ENCODE assay signal across 7 mouse cellular contexts in the genomic region with DNA sequence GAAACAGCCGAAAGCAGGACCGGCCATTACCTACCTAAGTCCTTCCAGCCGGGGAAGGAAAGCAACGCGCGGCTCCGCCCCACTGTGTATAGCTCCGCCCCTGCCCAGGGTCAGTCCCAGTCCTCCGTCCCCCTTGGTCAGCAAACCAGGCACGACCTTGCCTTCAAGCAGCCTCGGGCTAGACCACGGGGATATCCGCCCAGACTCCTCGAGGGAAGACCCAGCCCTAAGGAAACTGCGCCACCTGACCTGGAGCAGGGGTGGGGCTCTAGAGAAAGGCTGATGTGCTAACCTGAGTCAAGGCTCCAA. TPM values are rescaled to one million over a fixed set of nuclear protein-coding genes. Genes with fewer than 3 reads are reported as not detected.
DNase-seq lines count a peak whose midpoint lies in the region; TF ChIP-seq lines count a peak whose summit lies in the region.

No protein-coding gene starts in this region.

- no peaks in the 10 kb centered on the region for H3K9me3 ChIP-seq in ES-E14 (ENCODE audit: control insufficient read depth, insufficient read depth, low read depth, low read length)
- no peaks in the 10 kb centered on the region for H3K9me3 ChIP-seq in megakaryocyte, embryonic 14.5 days

- H3K9ac ChIP-seq in ES-E14 (ENCODE audit: insufficient read depth, low read depth, low read length, poor library complexity, severe bottlenecking): peak overlapping the region; percentile 65

- no peak for TF ChIP-seq CTCF in embryonic fibroblast, embryonic 13.5 days (IDR thresholded peaks at IDR 0.05; ENCODE audit: borderline replicate concordance, insufficient read depth, low read length)

- H3K36me3 ChIP-seq in ES-E14 (ENCODE audit: control insufficient read depth, insufficient read depth, low read length, poor library complexity, severe bottlenecking): peaks cover 9% of the 10 kb centered on the region; the same call in 1 of the 2 replicates
- H3K36me3 ChIP-seq in megakaryocyte, embryonic 14.5 days (replicated peaks; ENCODE audit: low read length): peaks cover 14% of the 10 kb centered on the region

- DNase-seq in ES-E14 (ENCODE audit: low read depth, low spot score): no peak
- peak; percentile 68 for DNase-seq in adrenal gland, postnatal 25 days
- DNase-seq in heart, postnatal 25 days (ENCODE audit: low spot score): peak; percentile 34
- peak; percentile 82 to 89 for DNase-seq in kidney, postnatal 4 days
- peak; percentile 41 for DNase-seq in testis, postnatal 14 days (ENCODE audit: low spot score)

- intact Hi-C loops in heart, postnatal 25 days (cut with DNase I): no loop called here

- peaks cover 96% of the 10 kb centered on the region for H3K27me3 ChIP-seq in megakaryocyte, embryonic 14.5 days (replicated peaks)

- peaks cover 5 to 70% of the 10 kb centered on the region in 2 experiments for H3K4me1 ChIP-seq in ES-E14 (ENCODE audit: control insufficient read depth in 2 of 2, insufficient read depth in 2 of 2, low read length in 2 of 2, poor library complexity in 1 of 2)
- H3K4me1 ChIP-seq in embryonic fibroblast, embryonic 13.5 days (ENCODE audit: control insufficient read depth, insufficient read depth, low read length): peaks cover 18% of the 10 kb centered on the region
- peaks cover 87% of the 10 kb centered on the region for H3K4me1 ChIP-seq in megakaryocyte, embryonic 14.5 days

- no peak for TF ChIP-seq POLR2A in embryonic fibroblast, embryonic 13.5 days (IDR thresholded peaks at IDR 0.05; ENCODE audit: low read depth, low read length)

- H3K27ac ChIP-seq in ES-E14 (ENCODE audit: insufficient read depth, low read depth, low read length, poor library complexity, severe bottlenecking): no peak overlapping the region
- H3K27ac ChIP-seq in embryonic fibroblast, embryonic 13.5 days (ENCODE audit: insufficient read depth, low read length): no peak overlapping the region

- in situ Hi-C loops in ES-E14 (cut with MboI; ENCODE audit: low sequenced_read_pairs in 2 of 2, unreplicated experiment in 2 of 2): no loop called here

- peak overlapping the region; percentile 67 to 70 for H3K4me3 ChIP-seq in ES-E14 (ENCODE audit: insufficient read depth in 1 of 2, low read depth in 1 of 2, low read length in 2 of 2, poor library complexity in 1 of 2, severe bottlenecking in 1 of 2)
- peak overlapping the region; percentile 41 for H3K4me3 ChIP-seq in embryonic fibroblast, embryonic 13.5 days (ENCODE audit: insufficient read depth, low read length)
- peak overlapping the region; percentile 89 for H3K4me3 ChIP-seq in megakaryocyte, embryonic 14.5 days (replicated peaks)

TF ChIP-seq in ES-E14, 5 proteins besides CTCF, POLR2A, EP300 and RAD21:
- TF ChIP-seq MAFK (IDR thresholded peaks at IDR 0.05; ENCODE audit: insufficient read depth, low read depth, low read length) (no peak), HCFC1 (IDR thresholded peaks at IDR 0.05; ENCODE audit: borderline replicate concordance, insufficient read depth, low read length) (no peak)

RNA-seq across cellular contexts. Expression of gene Plxnb2, which starts 6.7 kb away (rescaled TPM):
- 116 and 178 TPM in 2 replicates for total RNA-seq in ES-E14 (2012; rRNA removed)
- 121 and 144 TPM in 2 replicates for total RNA-seq in adrenal gland, postnatal 25 days (2021)
- polyA plus RNA-seq in embryonic fibroblast, embryonic 13.5 days (2011; ENCODE audit: insufficient read length, low read depth, missing spikeins): 194 and 237 TPM in 2 replicates
- total RNA-seq in heart, postnatal 25 days (2021): 10 to 100 TPM; 81.5 to 86.1 TPM
- polyA plus RNA-seq in megakaryocyte, embryonic 14.5 days (2012; ENCODE audit: insufficient read depth, low replicate concordance): 71.6 and 100 TPM in 2 replicates

RNA-seq across cellular contexts. Expression of gene Dennd6b, which starts 22.4 kb away (rescaled TPM):
- 14.4 and 24.7 TPM in 2 replicates for total RNA-seq in ES-E14 (2012; rRNA removed)
- total RNA-seq in adrenal gland, postnatal 25 days (2021): 5.7 and 9.1 TPM in 2 replicates
- polyA plus RNA-seq in embryonic fibroblast, embryonic 13.5 days (2011; ENCODE audit: insufficient read length, low read depth, missing spikeins): 3.1 and 4.2 TPM in 2 replicates
- 1 to 10 TPM; 8.4 to 8.7 TPM for total RNA-seq in heart, postnatal 25 days (2021)
- polyA plus RNA-seq in megakaryocyte, embryonic 14.5 days (2012; ENCODE audit: insufficient read depth, low replicate concordance): 3.6 and 10.0 TPM in 2 replicates

RNA-seq across cellular contexts. Expression of gene Mapk11, which starts 24.4 kb away (rescaled TPM):
- total RNA-seq in ES-E14 (2012; rRNA removed): 6.6 and 12.7 TPM in 2 replicates
- 4.1 and 6.1 TPM in 2 replicates for total RNA-seq in adrenal gland, postnatal 25 days (2021)
- polyA plus RNA-seq in embryonic fibroblast, embryonic 13.5 days (2011; ENCODE audit: insufficient read length, low read depth, missing spikeins): 7.3 and 10.8 TPM in 2 replicates
- 1 to 10 TPM; 1.4 to 2.1 TPM for total RNA-seq in heart, postnatal 25 days (2021)
- 0.29 TPM in 1 of 2 replicates, not detected in the other for polyA plus RNA-seq in megakaryocyte, embryonic 14.5 days (2012; ENCODE audit: insufficient read depth, low replicate concordance)

RNA-seq across cellular contexts. Expression of gene Mapk12, which starts 33.4 kb away (rescaled TPM):
- 8.1 and 10.6 TPM in 2 replicates for total RNA-seq in ES-E14 (2012; rRNA removed)
- 8.1 and 11.3 TPM in 2 replicates for total RNA-seq in adrenal gland, postnatal 25 days (2021)
- 10.1 and 16.4 TPM in 2 replicates for polyA plus RNA-seq in embryonic fibroblast, embryonic 13.5 days (2011; ENCODE audit: insufficient read length, low read depth, missing spikeins)
- total RNA-seq in heart, postnatal 25 days (2021): 10 to 100 TPM; 20.1 to 22.3 TPM
- polyA plus RNA-seq in megakaryocyte, embryonic 14.5 days (2012; ENCODE audit: insufficient read depth, low replicate concordance): not detected in 2 replicates

RNA-seq across cellular contexts. Expression of gene Ppp6r2, which starts 37.5 kb away (rescaled TPM):
- total RNA-seq in ES-E14 (2012; rRNA removed): 8.6 and 9.2 TPM in 2 replicates
- total RNA-seq in adrenal gland, postnatal 25 days (2021): 43.3 and 45.8 TPM in 2 replicates
- polyA plus RNA-seq in embryonic fibroblast, embryonic 13.5 days (2011; ENCODE audit: insufficient read length, low read depth, missing spikeins): 32.4 and 43.1 TPM in 2 replicates
- total RNA-seq in heart, postnatal 25 days (2021): 10 to 100 TPM; 63.4 to 65.0 TPM
- polyA plus RNA-seq in megakaryocyte, embryonic 14.5 days (2012; ENCODE audit: insufficient read depth, low replicate concordance): 20.7 and 31.2 TPM in 2 replicates
